Mouse (Mus musculus) bone marrow, adult 2 months (tissue): ENCODE results near the gene Tlcd1. TPM values are rescaled to one million over a fixed set of nuclear protein-coding genes. Genes with fewer than 3 reads are reported as not detected.

Experiments used
- H3K27ac ChIP-seq: fragments of 200-500 bp; 2 replicates; pipeline ENCODE4 v1.5.1; 2012; ENCODE audit warnings: low read depth, mild to moderate bottlenecking, control low read depth, inconsistent platforms, low read length; ENCODE audit not compliant: control insufficient read depth, poor library complexity, insufficient read depth
- H3K4me1 ChIP-seq: fragments of 200-500 bp; 2 replicates; pipeline ENCODE4 v1.6.1; 2011; ENCODE audit warnings: low read length; ENCODE audit not compliant: control insufficient read depth, insufficient read depth
- H3K4me3 ChIP-seq: fragments of 200-500 bp; replicated peaks from 2 replicates; pipeline ENCODE3; 2011; ENCODE audit warnings: mild to moderate bottlenecking, low read depth, low read length, control low read depth; ENCODE audit not compliant: control insufficient read depth
- CTCF ChIP-seq: fragments of 200-500 bp; IDR thresholded peaks from 2 replicates; pipeline ENCODE4 v1.5.1; 2011; ENCODE audit warnings: low read length, control low read depth; ENCODE audit not compliant: control insufficient read depth, insufficient read depth
- POLR2A ChIP-seq: fragments of 200-500 bp; IDR thresholded peaks from 2 replicates; pipeline ENCODE4 v1.6.1; 2011; ENCODE audit warnings: low read depth, mild to moderate bottlenecking, control low read depth, low read length, borderline replicate concordance; ENCODE audit not compliant: control insufficient read depth
- WGBS: fragments of 180-500 bp; shearing (Covaris S2); methylation state at CpG from one replicate; pipeline ENCODE4 v1.1.7; 2018; 5-methylcytosine and 5-hydroxymethylcytosine counted together
- polyA plus RNA-seq: library from polyadenylated mRNA; stranded (reverse); fragments of >200 nt; gene quantifications from 2 replicates; pipeline ENCODE4 v1.2.4, GENCODE M21; 2011; ENCODE audit warnings: low replicate concordance; ENCODE audit not compliant: missing spikeins, insufficient read depth, insufficient read length

The Tlcd1 gene
- polyA plus RNA-seq, 1 experiment, result 66.6 TPM

GRCm38 (mm10) chr11:78202372-78202771, 25.9 kb downstream of the Tlcd1 start:
- no peak overlapping the region for H3K27ac ChIP-seq
- 87% methylated on average over 3 of the region's 3 CpGs for WGBS
- no peak overlapping the region for H3K4me3 ChIP-seq
- no peaks in the 10 kb centered on the region for H3K4me1 ChIP-seq
- TF ChIP-seq POLR2A, result no peak
- TF ChIP-seq CTCF, result no peak

- TF ChIP-seq POLR2A (no peak), CTCF (no peak)
- 82% methylated on average over 6 of the region's 6 CpGs for WGBS
- Histone ChIP-seq H3K27ac (no peak overlapping the region), H3K4me3 (no peak overlapping the region), H3K4me1 (no peaks in the 10 kb centered on the region)
Observed at GRCm38 (mm10) chr11:78204287-78204686, 27.8 kb downstream of the Tlcd1 start.

- H3K27ac ChIP-seq, result no peak overlapping the region
- H3K4me1 ChIP-seq, result no peaks in the 10 kb centered on the region
- H3K4me3 ChIP-seq, result no peak overlapping the region
- 83% methylated on average over 13 of the region's 13 CpGs for WGBS
- TF ChIP-seq CTCF (no peak), POLR2A (no peak)
Observed at GRCm38 (mm10) chr11:78205361-78206206, 29.1 kb downstream of the Tlcd1 start.

- WGBS, result 93% methylated on average over 7 of the region's 7 CpGs
- TF ChIP-seq POLR2A, result no peak
- TF ChIP-seq CTCF, result no peak
- Histone ChIP-seq H3K4me1 (no peaks in the 10 kb centered on the region), H3K27ac (no peak overlapping the region), H3K4me3 (no peak overlapping the region)
Observed at GRCm38 (mm10) chr11:78207190-78207589, 30.7 kb downstream of the Tlcd1 start.

GRCm38 (mm10) chr11:78209886-78210285, 33.4 kb downstream of the Tlcd1 start:
- peaks cover 2% of the 10 kb centered on the region for H3K4me1 ChIP-seq
- WGBS, result 86% methylated on average over 6 of the region's 6 CpGs
- H3K4me3 ChIP-seq, result no peak overlapping the region
- TF ChIP-seq CTCF, result no peak
- no peak for TF ChIP-seq POLR2A
- H3K27ac ChIP-seq, result no peak overlapping the region

DNA sequence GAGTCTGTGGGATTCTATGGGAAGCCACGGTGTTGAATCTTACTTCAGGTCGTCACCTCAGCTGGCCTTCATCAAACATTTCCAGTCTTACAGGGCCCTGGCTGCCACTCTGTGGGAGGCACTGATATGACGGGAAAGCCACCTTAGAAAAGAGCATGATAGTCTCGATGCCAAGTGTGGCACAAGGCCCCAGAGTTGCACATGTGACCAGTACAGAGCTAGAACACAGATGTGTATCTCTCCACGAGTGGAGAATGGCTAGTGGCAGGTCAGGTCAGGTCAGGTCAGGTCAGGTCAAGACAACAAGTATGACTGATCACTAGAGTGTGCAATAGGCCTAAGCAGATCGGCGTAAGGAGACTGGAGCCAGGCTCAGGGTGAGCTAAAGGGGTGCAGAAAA, 34.1 kb downstream of the Tlcd1 start:
- no peak overlapping the region for H3K27ac ChIP-seq
- peaks cover 2% of the 10 kb centered on the region for H3K4me1 ChIP-seq
- no peak for TF ChIP-seq POLR2A
- no peak overlapping the region for H3K4me3 ChIP-seq
- 83% methylated on average over 7 of the region's 7 CpGs for WGBS

DNA sequence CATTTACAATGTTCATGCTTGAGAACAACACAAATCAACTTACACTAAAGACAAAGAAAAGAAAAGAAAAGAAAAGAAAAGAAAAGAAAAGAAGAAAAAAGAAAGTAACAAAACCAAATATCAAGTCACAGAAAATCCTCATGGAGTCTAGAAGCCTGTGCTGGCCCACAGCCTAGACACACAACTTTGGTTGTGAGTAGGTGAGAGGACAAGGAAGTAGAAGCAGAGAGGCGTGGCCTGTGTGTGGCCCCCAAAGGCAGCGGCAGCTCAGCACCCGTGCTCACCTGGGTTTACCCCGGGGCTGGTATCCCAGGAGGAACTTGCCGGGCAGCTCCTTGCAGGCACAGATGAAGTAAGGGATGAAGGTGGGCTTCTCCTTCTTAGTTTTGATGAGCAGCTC, 35.0 kb downstream of the Tlcd1 start:
- Histone ChIP-seq H3K4me1 (peaks cover 2% of the 10 kb centered on the region), H3K4me3 (no peak overlapping the region), H3K27ac (no peak overlapping the region)
- TF ChIP-seq POLR2A (no peak), CTCF (no peak)
- WGBS, result 77% methylated on average over 5 of the region's 5 CpGs

DNA sequence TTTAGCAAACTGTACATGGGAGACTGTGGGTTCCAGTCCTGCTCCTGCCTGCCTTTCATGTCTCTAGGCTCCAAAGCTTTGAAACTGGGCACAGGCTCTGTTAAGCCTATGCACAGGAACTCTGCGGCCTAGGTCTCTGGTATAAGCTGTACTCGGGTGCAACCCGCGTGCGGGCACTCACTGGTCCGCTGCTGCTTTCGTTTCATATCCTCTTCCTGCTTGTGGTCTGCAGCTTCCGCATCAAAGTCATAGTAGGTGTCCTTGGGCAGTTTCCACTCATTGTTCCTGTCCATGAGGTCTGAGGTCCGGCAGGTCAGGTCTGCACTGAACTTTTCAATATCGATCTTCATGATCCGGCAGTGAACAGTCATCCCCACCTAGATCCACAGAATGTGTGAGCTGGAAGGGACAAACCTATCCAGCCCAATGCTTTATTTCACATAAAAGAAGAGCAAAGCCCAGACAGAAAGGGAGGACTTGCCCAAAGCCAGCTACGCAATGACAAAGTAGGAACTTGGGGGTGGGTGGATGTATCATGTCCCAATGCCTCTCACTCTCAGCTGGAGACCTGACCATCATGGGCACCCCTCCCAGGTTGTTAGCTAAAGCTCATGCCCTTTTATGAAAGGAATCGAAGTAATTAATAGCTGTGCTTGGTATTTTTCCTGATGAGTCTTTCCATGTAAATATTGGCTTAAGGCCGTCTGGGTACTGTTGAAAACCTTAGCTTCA, 36.7 kb downstream of the Tlcd1 start:
- Histone ChIP-seq H3K4me3 (peak overlapping the region; percentile 37), H3K4me1 (peaks cover 2% of the 10 kb centered on the region), H3K27ac (peak overlapping the region; percentile 78)
- no peak for TF ChIP-seq POLR2A
- no peak for TF ChIP-seq CTCF
- WGBS, result 28% methylated on average over 14 of the region's 14 CpGs
